Mouse (Mus musculus): Measurements from ENCODE around the gene Gse1.

Gene Gse1

GRCm38 (mm10) chr8:120585521-120585920 lies 357.3 kb downstream of the Gse1 start:
- intact Hi-C loops (cut with DNase I), result no loop called here

- intact Hi-C loops (cut with DNase I), result no loop called here
Measured at GRCm38 (mm10) chr8:120588908-120589771, 360.9 kb downstream of the Gse1 start, which contains the start of gene Gins2. Gene Gins2, minus strand, starts transcription at chr8:120589304.

GRCm38 (mm10) chr8:120589921-120590320 lies 361.7 kb downstream of the Gse1 start:
- intact Hi-C loops (cut with DNase I), result loop anchor here (10.0 kb wide), 1 partner anchor 415 kb away; the partner anchor contains the start of gene Fam92b

- intact Hi-C loops (cut with DNase I), result loop anchor here (10.0 kb wide), 1 partner anchor 417 kb away; the partner anchor contains the start of gene Fam92b
Measured at GRCm38 (mm10) chr8:120591587-120592292, 363.5 kb downstream of the Gse1 start.

- intact Hi-C loops (cut with DNase I), result loop anchor here (10.0 kb wide), 1 partner anchor 420 kb away; the partner anchor contains the start of gene Fam92b
Measured at GRCm38 (mm10) chr8:120594571-120594970, 366.3 kb downstream of the Gse1 start.

GRCm38 (mm10) chr8:120595963-120596362 lies 367.7 kb downstream of the Gse1 start:
- intact Hi-C loops (cut with DNase I), result loop anchor here (10.0 kb wide), 1 partner anchor 421 kb away; the partner anchor contains the start of gene Fam92b

- intact Hi-C loops (cut with DNase I), result loop anchor here (10.0 kb wide), 1 partner anchor 424 kb away; the partner anchor contains the start of gene Fam92b
Measured at GRCm38 (mm10) chr8:120598579-120598978, 370.3 kb downstream of the Gse1 start.

- intact Hi-C loops (cut with DNase I), result loop anchor here (10.0 kb wide), 1 partner anchor 425 kb away; the partner anchor contains the start of gene Fam92b
Measured at GRCm38 (mm10) chr8:120599504-120599903, 371.2 kb downstream of the Gse1 start.

- intact Hi-C loops (cut with DNase I), result no loop called here
Measured at GRCm38 (mm10) chr8:120602672-120603071, 374.4 kb downstream of the Gse1 start.

GRCm38 (mm10) chr8:120607460-120607859 lies 379.2 kb downstream of the Gse1 start:
- intact Hi-C loops (cut with DNase I), result no loop called here

- intact Hi-C loops (cut with DNase I), result no loop called here
Measured at GRCm38 (mm10) chr8:120607885-120608284, 379.6 kb downstream of the Gse1 start.

GRCm38 (mm10) chr8:120610824-120611223 lies 382.6 kb downstream of the Gse1 start:
- intact Hi-C loops (cut with DNase I), result no loop called here

- intact Hi-C loops (cut with DNase I), result no loop called here
Measured at GRCm38 (mm10) chr8:120614491-120614890, 386.2 kb downstream of the Gse1 start.

- intact Hi-C loops (cut with DNase I), result no loop called here
Measured at GRCm38 (mm10) chr8:120616663-120617626, 388.7 kb downstream of the Gse1 start.

GRCm38 (mm10) chr8:120618110-120618509 lies 389.9 kb downstream of the Gse1 start:
- intact Hi-C loops (cut with DNase I), result no loop called here

GRCm38 (mm10) chr8:120619235-120620180 lies 391.3 kb downstream of the Gse1 start:
- intact Hi-C loops (cut with DNase I), result no loop called here

GRCm38 (mm10) chr8:120620441-120620840 lies 392.2 kb downstream of the Gse1 start:
- intact Hi-C loops (cut with DNase I), result no loop called here

- intact Hi-C loops (cut with DNase I), result no loop called here
Measured at GRCm38 (mm10) chr8:120622161-120622560, 393.9 kb downstream of the Gse1 start.

- intact Hi-C loops (cut with DNase I), result no loop called here
Measured at GRCm38 (mm10) chr8:120623608-120624007, 395.4 kb downstream of the Gse1 start.

All from adrenal gland (tissue).